Mouse (Mus musculus) left cerebral cortex, adult 2 months (tissue): ENCODE measurements around the gene Vps26a. TPM values are rescaled to one million over a fixed set of nuclear protein-coding genes. Genes with fewer than 3 reads are reported as not detected.

Experiments
- DNase-seq, 2 experiments: peaks; one replicate each; pipeline ENCODE4 v3.0.0; 2021 to 2022; ENCODE audit warnings: low spot score in 2 of 2, mixed read lengths in 1 of 2; ENCODE audit errors: extremely low spot score in 1 of 2
- H3K27ac ChIP-seq: fragments of 200-600 bp; 2 replicates; pipeline ENCODE4 v1.8.1; 2022
- H3K4me3 ChIP-seq: fragments of 200-600 bp; 2 replicates; pipeline ENCODE4 v1.8.1; 2022
- CTCF ChIP-seq: fragments of 200-600 bp; IDR thresholded peaks from 2 replicates; pipeline ENCODE4 v1.8.1; 2022; ENCODE audit warnings: antibody characterized with exemption, mild to moderate bottlenecking, moderate library complexity
- intact Hi-C: fragments of 180-260 bp; cut with DNase I; formaldehyde crosslinking; loops from one replicate; pipeline ENCODE4 v1.15.1; 2025
- total RNA-seq, 2 experiments: library from RNA; stranded (reverse); gene quantifications; 2 replicates each; pipeline ENCODE4 v1.2.3; 2021

Gene Vps26a
- total RNA-seq, 2 experiments from 2014 or later: 46.9 to 47.4 TPM

GRCm38 (mm10) chr10:62450280-62450640 lies 36.3 kb downstream of the Vps26a start:
- intact Hi-C loops: no loop called here
- no peak for DNase-seq
- Histone ChIP-seq H3K4me3 (peak overlapping the region; percentile 98), H3K27ac (peak overlapping the region; percentile 100)
- no peak for TF ChIP-seq CTCF

- intact Hi-C loops: loop anchor here (2.0 to 5.0 kb wide), 2 partner anchors 37 to 108 kb away; partner anchors contain the start of gene Vps26a
- peak within 1 kb of the TSS; percentile 98 for H3K4me3 ChIP-seq
- peak; percentile 89 to 94 for DNase-seq
- no peak for TF ChIP-seq CTCF
- H3K27ac ChIP-seq: peak within 1 kb of the TSS; percentile 100
Observed at GRCm38 (mm10) chr10:62449364-62450279, 37.0 kb downstream of the Vps26a start, which contains the start of the genes 4930507D05Rik and Supv3l1. TSS of gene 4930507D05Rik (plus strand) at chr10:62449489. TSS of gene Supv3l1 (minus strand) at chr10:62449738.

- no peak overlapping the region for H3K27ac ChIP-seq
- intact Hi-C loops: no loop called here
- TF ChIP-seq CTCF: no peak
- no peak overlapping the region for H3K4me3 ChIP-seq
- no peak for DNase-seq
Observed at GRCm38 (mm10) chr10:62430427-62430826, 56.2 kb downstream of the Vps26a start.

GRCm38 (mm10) chr10:62425081-62425871 lies 61.3 kb downstream of the Vps26a start:
- intact Hi-C loops: no loop called here
- DNase-seq: no peak

GRCm38 (mm10) chr10:62422255-62422654 lies 64.3 kb downstream of the Vps26a start, which contains the start of gene Hkdc1:
TSS of gene Hkdc1 (minus strand) at chr10:62422491.
- DNase-seq: no peak
- Histone ChIP-seq H3K4me3 (no peak within 1 kb of the TSS), H3K27ac (no peak within 1 kb of the TSS)
- intact Hi-C loops: no loop called here
- TF ChIP-seq CTCF: no peak

More at GRCm38 (mm10) chr10:62425081-62425871, 61.3 kb downstream of the Vps26a start:
- H3K4me3 ChIP-seq: no peak overlapping the region
- H3K27ac ChIP-seq: no peak overlapping the region
- no peak for TF ChIP-seq CTCF

- intact Hi-C loops: no loop called here
- TF ChIP-seq CTCF: no peak
- DNase-seq: no peak
- Histone ChIP-seq H3K4me3 (no peak overlapping the region), H3K27ac (no peak overlapping the region)
Observed at GRCm38 (mm10) chr10:62421127-62421526, 65.5 kb downstream of the Vps26a start.

- no peak for DNase-seq
- TF ChIP-seq CTCF: no peak
- Histone ChIP-seq H3K4me3 (no peak overlapping the region), H3K27ac (no peak overlapping the region)
- intact Hi-C loops: no loop called here
Observed at GRCm38 (mm10) chr10:62420399-62420798, 66.2 kb downstream of the Vps26a start.

GRCm38 (mm10) chr10:62419422-62419821 lies 67.2 kb downstream of the Vps26a start:
- H3K4me3 ChIP-seq: no peak overlapping the region
- no peak for TF ChIP-seq CTCF
- intact Hi-C loops: no loop called here
- DNase-seq: no peak
- H3K27ac ChIP-seq: no peak overlapping the region

GRCm38 (mm10) chr10:62418831-62419356 lies 67.7 kb downstream of the Vps26a start:
- no peak for DNase-seq
- intact Hi-C loops: no loop called here
- Histone ChIP-seq H3K4me3 (no peak overlapping the region), H3K27ac (no peak overlapping the region)
- TF ChIP-seq CTCF: no peak

- TF ChIP-seq CTCF: no peak
- Histone ChIP-seq H3K4me3 (no peak overlapping the region), H3K27ac (no peak overlapping the region)
- no peak for DNase-seq
- intact Hi-C loops: loop anchor here (5.0 kb wide), 1 partner anchor 71 kb away; no protein-coding TSS in a partner anchor
Observed at GRCm38 (mm10) chr10:62413606-62413982, 73.0 kb downstream of the Vps26a start.

GRCm38 (mm10) chr10:62412906-62413605 lies 73.5 kb downstream of the Vps26a start:
- Histone ChIP-seq H3K27ac (peak overlapping the region; percentile 11; the same call in 1 of the 2 replicates), H3K4me3 (no peak overlapping the region)
- DNase-seq: no peak
- no peak for TF ChIP-seq CTCF
- intact Hi-C loops: loop anchor here (5.0 kb wide), 1 partner anchor 71 kb away; no protein-coding TSS in a partner anchor
